8 mouse cellular contexts compared by ENCODE assay signal in genomic region chr17:80095254-80095899, GRCm38 (mm10). TPM values are rescaled to one million over a fixed set of nuclear protein-coding genes. Genes with fewer than 3 reads are reported as not detected.
DNase-seq lines count a peak whose midpoint lies in the region; ATAC-seq and TF ChIP-seq lines count a peak whose summit lies in the region.

No protein-coding gene starts in this region.

- no peak overlapping the region; the same call in 1 of the 2 replicates for H3K4me3 ChIP-seq in heart, embryonic 16.5 days (ENCODE audit: low read length)
- no peak overlapping the region for H3K4me3 ChIP-seq in forebrain, postnatal 0 days (ENCODE audit: low read depth, low read length)
- H3K4me3 ChIP-seq in limb, embryonic 15.5 days, result peak overlapping the region; percentile 18; the same call in 1 of the 2 replicates
- H3K4me3 ChIP-seq in neural tube, embryonic 13.5 days, result no peak overlapping the region

- 75% methylated on average over 9 of the region's 9 CpGs for WGBS in heart, embryonic 16.5 days
- 84% methylated on average over 9 of the region's 9 CpGs for WGBS in forebrain, postnatal 0 days
- 82% methylated on average over 9 of the region's 9 CpGs for WGBS in limb, embryonic 15.5 days
- WGBS in neural tube, embryonic 13.5 days, result 80% methylated on average over 9 of the region's 9 CpGs

- TF ChIP-seq CTCF in forebrain, postnatal 0 days (IDR thresholded peaks at IDR 0.05; ENCODE audit: low read depth), result no peak

- no peaks in the 10 kb centered on the region for H3K27me3 ChIP-seq in heart, embryonic 16.5 days (ENCODE audit: control insufficient read depth, insufficient read depth, low read length)
- no peaks in the 10 kb centered on the region for H3K27me3 ChIP-seq in forebrain, postnatal 0 days (ENCODE audit: insufficient read depth, low read length)
- H3K27me3 ChIP-seq in limb, embryonic 15.5 days, result no peaks in the 10 kb centered on the region
- H3K27me3 ChIP-seq in neural tube, embryonic 13.5 days, result no peaks in the 10 kb centered on the region

- no peak overlapping the region for H3K27ac ChIP-seq in heart, embryonic 16.5 days (ENCODE audit: low read length)
- no peak overlapping the region for H3K27ac ChIP-seq in forebrain, postnatal 0 days (ENCODE audit: low read depth, low read length)
- no peak overlapping the region for H3K27ac ChIP-seq in limb, embryonic 15.5 days
- no peak overlapping the region for H3K27ac ChIP-seq in neural tube, embryonic 13.5 days (replicated peaks)

- no peaks in the 10 kb centered on the region for H3K36me3 ChIP-seq in heart, embryonic 16.5 days (ENCODE audit: control insufficient read depth, insufficient read depth)
- H3K36me3 ChIP-seq in forebrain, postnatal 0 days (ENCODE audit: insufficient read depth), result no peaks in the 10 kb centered on the region
- no peaks in the 10 kb centered on the region for H3K36me3 ChIP-seq in limb, embryonic 15.5 days
- no peaks in the 10 kb centered on the region for H3K36me3 ChIP-seq in neural tube, embryonic 13.5 days

- peaks cover 7% of the 10 kb centered on the region for H3K4me1 ChIP-seq in heart, embryonic 16.5 days (ENCODE audit: control insufficient read depth, insufficient read depth, low read length)
- H3K4me1 ChIP-seq in forebrain, postnatal 0 days (ENCODE audit: insufficient read depth), result 0 out of 2 replicates have a peak, but pooled peaks cover 6% of the 10 kb centered on the region
- H3K4me1 ChIP-seq in limb, embryonic 15.5 days, result peaks cover 8% of the 10 kb centered on the region
- H3K4me1 ChIP-seq in neural tube, embryonic 13.5 days (replicated peaks), result peaks cover 20% of the 10 kb centered on the region

- DNase-seq in heart, adult 18-20 months, result no peak
- DNase-seq in forebrain, postnatal 0 days, result no peak
- DNase-seq in adipocyte (ENCODE audit: low spot score), result no peak
- no peak for DNase-seq in right cerebral cortex, postnatal 4 days
- no peak for DNase-seq in urinary bladder, postnatal 36 days (ENCODE audit: low spot score in 2 of 2)

- H3K4me2 ChIP-seq in heart, embryonic 16.5 days (ENCODE audit: low read depth, low read length), result peak overlapping the region; percentile 54
- H3K4me2 ChIP-seq in forebrain, postnatal 0 days (ENCODE audit: low read depth), result peak overlapping the region; percentile 35; the same call in 1 of the 2 replicates
- H3K4me2 ChIP-seq in limb, embryonic 15.5 days, result peak overlapping the region; percentile 38; the same call in 1 of the 2 replicates
- H3K4me2 ChIP-seq in neural tube, embryonic 13.5 days, result peak overlapping the region; percentile 46

- no peaks in the 10 kb centered on the region for H3K9me3 ChIP-seq in heart, embryonic 16.5 days (replicated peaks; ENCODE audit: control insufficient read depth, low read length)
- H3K9me3 ChIP-seq in forebrain, postnatal 0 days (ENCODE audit: low read length), result no peaks in the 10 kb centered on the region
- no peaks in the 10 kb centered on the region for H3K9me3 ChIP-seq in limb, embryonic 15.5 days
- no peaks in the 10 kb centered on the region for H3K9me3 ChIP-seq in neural tube, embryonic 13.5 days

- peak overlapping the region; percentile 68 for H3K9ac ChIP-seq in heart, embryonic 16.5 days (ENCODE audit: low read length)
- H3K9ac ChIP-seq in forebrain, postnatal 0 days, result no peak overlapping the region
- H3K9ac ChIP-seq in limb, embryonic 15.5 days, result no peak overlapping the region
- H3K9ac ChIP-seq in neural tube, embryonic 13.5 days, result 0 out of 2 replicates have a peak overlapping the region, but pooled peaks have one; percentile 0

- ATAC-seq in heart, embryonic 16.5 days (replicated peaks; ENCODE audit: extremely low read depth, insufficient read depth, low FRiP score), result no peak
- no peak for ATAC-seq in forebrain, postnatal 0 days
- ATAC-seq in limb, embryonic 15.5 days (ENCODE audit: insufficient number of reproducible peaks, low FRiP score, low TSS enrichment, low read depth), result no peak
- ATAC-seq in neural tube, embryonic 13.5 days (ENCODE audit: low read depth), result peak; percentile 9; the same call in 1 of the 2 replicates

RNA-seq across cellular contexts. Expression of gene Galm, which starts 31.9 kb away (rescaled TPM):
- 14.5 and 14.7 TPM in 2 replicates for polyA plus RNA-seq in heart, embryonic 16.5 days (2015; fragmentation: Nextera tagmentation; extraction: Ambion mirVana)
- total RNA-seq in heart, adult 18-20 months (2021), result 10 to 100 TPM; 20.0 to 20.8 TPM
- 2.0 and 2.2 TPM in 2 replicates for total RNA-seq in forebrain, postnatal 0 days (2014; rRNA removed)
- 1.7 and 2.0 TPM in 2 replicates for polyA plus RNA-seq in forebrain, postnatal 0 days (2015; fragmentation: Nextera tagmentation; extraction: Ambion mirVana)
- polyA plus RNA-seq in limb, embryonic 15.5 days (2015; fragmentation: Nextera tagmentation; extraction: Ambion mirVana), result 12.9 and 14.1 TPM in 2 replicates
- polyA plus RNA-seq in neural tube, embryonic 13.5 days (2015; fragmentation: Nextera tagmentation; extraction: Ambion mirVana), result 2.0 and 2.1 TPM in 2 replicates

RNA-seq across cellular contexts. Expression of gene Hnrnpll, which starts 33.2 kb away (rescaled TPM):
- polyA plus RNA-seq in heart, embryonic 16.5 days (2015; fragmentation: Nextera tagmentation; extraction: Ambion mirVana), result 38.7 and 44.4 TPM in 2 replicates
- 10 to 100 TPM; 22.9 TPM for total RNA-seq in heart, adult 18-20 months (2021)
- total RNA-seq in forebrain, postnatal 0 days (2014; rRNA removed), result 60.2 and 67.6 TPM in 2 replicates
- 42.3 and 49.7 TPM in 2 replicates for polyA plus RNA-seq in forebrain, postnatal 0 days (2015; fragmentation: Nextera tagmentation; extraction: Ambion mirVana)
- 41.9 and 47.6 TPM in 2 replicates for polyA plus RNA-seq in limb, embryonic 15.5 days (2015; fragmentation: Nextera tagmentation; extraction: Ambion mirVana)
- 66.7 and 77.3 TPM in 2 replicates for polyA plus RNA-seq in neural tube, embryonic 13.5 days (2015; fragmentation: Nextera tagmentation; extraction: Ambion mirVana)

Comparison
In these comparisons a context has a peak if more than half of its experiments do, and no peak if none do; other contexts are left out.
1. H3K9ac ChIP-seq: peak in heart, embryonic 16.5 days (single experiment) and neural tube, embryonic 13.5 days (single experiment); none in forebrain, postnatal 0 days (single experiment) and limb, embryonic 15.5 days (single experiment).
2. Peak in every context shown above with its lines, with median percentiles within 50 percentile points of each other: H3K4me2 ChIP-seq.